Mouse (Mus musculus): ENCODE results near the gene Ckap5.
A peak's percentile ranks its signal among the peaks of the same experiment; 100 is the strongest.

Ckap5 gene

DNA sequence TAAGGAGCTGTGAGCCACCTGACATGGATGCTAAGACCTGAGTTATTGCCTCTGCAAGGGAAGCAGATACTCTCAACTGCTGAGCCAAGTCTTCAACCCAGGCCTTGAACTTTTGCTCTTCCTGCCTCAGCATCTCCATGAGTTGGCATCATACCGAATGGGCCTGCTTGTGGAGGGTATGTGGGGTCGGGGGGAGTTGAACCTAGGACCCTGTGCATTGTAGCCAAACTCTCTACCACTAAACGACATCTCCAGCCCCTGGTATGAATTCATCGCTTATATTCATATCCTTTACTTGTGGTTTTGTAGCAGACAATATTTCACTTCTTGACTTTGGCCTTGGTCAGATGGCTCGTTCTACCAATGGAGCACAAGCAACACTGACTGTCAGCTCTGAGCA is 105.3 kb downstream of the Ckap5 start:
- no peak overlapping the region for H3K4me3 ChIP-seq (replicated peaks; ENCODE audit: low read length)
- TF ChIP-seq NANOG (IDR thresholded peaks at IDR 0.05; ENCODE audit: borderline replicate concordance, low read length): no peak
- TF ChIP-seq POU5F1 (IDR thresholded peaks at IDR 0.05; ENCODE audit: borderline replicate concordance, low read length): no peak
- TF ChIP-seq CTCF (conservative IDR thresholded peaks at IDR 0.05; ENCODE audit: low read length): no peak
- peaks cover 69% of the 10 kb centered on the region for H3K4me1 ChIP-seq (replicated peaks; ENCODE audit: low read depth, low read length)
- H3K9me3 ChIP-seq (ENCODE audit: low read length): no peaks in the 10 kb centered on the region
- H3K27me3 ChIP-seq (ENCODE audit: insufficient read depth, low read length): peaks cover 6% of the 10 kb centered on the region
- H3K36me3 ChIP-seq (ENCODE audit: insufficient read depth, low read length): no peaks in the 10 kb centered on the region

DNA sequence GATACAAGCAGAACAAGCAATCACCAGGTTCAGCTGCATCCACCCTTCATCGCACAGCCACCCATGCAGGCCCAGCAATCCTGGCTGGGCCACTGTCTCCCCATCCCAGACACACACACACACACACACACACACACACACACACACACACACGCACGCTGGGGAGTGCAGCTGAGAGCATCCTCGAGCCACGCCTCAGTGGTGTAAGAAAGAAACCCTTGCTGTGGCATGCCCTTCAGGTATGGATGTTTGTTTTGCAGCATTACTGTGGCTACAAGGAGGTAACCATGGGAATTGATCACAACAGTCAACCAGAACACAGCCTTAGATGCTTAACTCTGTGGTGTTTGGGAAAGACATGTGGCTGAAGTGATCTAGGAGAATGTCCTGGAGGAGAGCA is 105.8 kb downstream of the Ckap5 start:
- H3K36me3 ChIP-seq (ENCODE audit: insufficient read depth, low read length): no peaks in the 10 kb centered on the region
- H3K27me3 ChIP-seq (ENCODE audit: insufficient read depth, low read length): peaks cover 6% of the 10 kb centered on the region
- no peak overlapping the region for H3K4me3 ChIP-seq (replicated peaks; ENCODE audit: low read length)
- H3K4me1 ChIP-seq (replicated peaks; ENCODE audit: low read depth, low read length): peaks cover 73% of the 10 kb centered on the region
- H3K9me3 ChIP-seq (ENCODE audit: low read length): no peaks in the 10 kb centered on the region
- no peak for TF ChIP-seq POU5F1 (IDR thresholded peaks at IDR 0.05; ENCODE audit: borderline replicate concordance, low read length)
- no peak for TF ChIP-seq NANOG (IDR thresholded peaks at IDR 0.05; ENCODE audit: borderline replicate concordance, low read length)
- TF ChIP-seq CTCF (conservative IDR thresholded peaks at IDR 0.05; ENCODE audit: low read length): no peak

DNA sequence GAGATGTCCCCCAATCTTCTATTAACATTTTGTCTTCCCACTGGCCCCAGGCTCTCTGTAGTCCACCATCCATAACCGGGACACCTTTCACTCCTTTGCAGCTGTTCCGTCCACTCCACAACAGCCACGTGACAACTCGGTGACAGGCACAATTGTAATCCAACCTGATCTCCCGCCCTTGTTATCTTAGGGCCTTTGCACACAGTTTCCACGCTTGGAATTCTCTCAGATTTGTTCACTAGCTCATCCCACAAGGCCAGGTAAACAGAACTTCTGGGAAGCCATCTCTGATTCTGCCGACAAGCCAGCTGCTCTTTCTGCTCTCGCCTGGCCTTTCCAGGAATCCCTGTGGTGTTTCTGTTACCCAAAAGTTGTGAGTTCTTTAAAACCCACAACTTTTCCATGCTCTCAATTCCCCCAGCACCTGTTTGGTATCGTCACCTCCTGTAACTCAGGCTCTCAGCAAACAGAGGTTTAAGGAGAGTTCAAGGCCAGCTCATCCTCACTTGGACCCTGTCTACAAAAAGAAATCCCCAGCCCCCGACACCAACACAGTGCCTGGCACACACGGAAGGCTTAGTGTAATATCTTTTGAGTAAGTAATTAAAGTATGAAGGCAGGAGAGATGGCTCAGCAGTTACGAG is 106.9 kb downstream of the Ckap5 start:
- Histone ChIP-seq H3K9me3 (ENCODE audit: low read length) (no peaks in the 10 kb centered on the region), H3K4me3 (replicated peaks; ENCODE audit: low read length) (no peak overlapping the region), H3K36me3 (ENCODE audit: insufficient read depth, low read length) (no peaks in the 10 kb centered on the region), H3K27me3 (ENCODE audit: insufficient read depth, low read length) (peaks cover 6% of the 10 kb centered on the region), H3K4me1 (replicated peaks; ENCODE audit: low read depth, low read length) (peaks cover 69% of the 10 kb centered on the region)
- TF ChIP-seq NANOG (IDR thresholded peaks at IDR 0.05; ENCODE audit: borderline replicate concordance, low read length) (no peak), POU5F1 (IDR thresholded peaks at IDR 0.05; ENCODE audit: borderline replicate concordance, low read length) (no peak), CTCF (conservative IDR thresholded peaks at IDR 0.05; ENCODE audit: low read length) (no peak)

DNA sequence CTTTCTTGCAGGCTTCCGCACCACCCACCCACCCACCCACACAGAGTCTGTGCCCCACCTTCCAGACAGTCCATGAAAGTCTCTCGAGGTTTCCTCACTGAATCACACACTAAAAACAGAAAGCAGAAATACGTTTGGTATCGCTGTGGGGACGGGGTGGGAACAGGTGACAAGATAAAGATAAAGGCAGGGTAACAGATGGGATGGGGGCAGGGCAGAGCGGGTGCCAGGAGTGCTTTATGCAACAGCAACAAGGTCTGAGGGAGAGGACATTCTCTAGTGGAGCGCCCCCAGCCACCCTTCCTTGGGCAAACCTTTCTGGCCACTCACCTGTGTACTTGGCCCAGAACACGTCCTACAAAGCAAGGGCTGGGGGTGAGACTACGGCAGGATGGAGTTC is 108.3 kb downstream of the Ckap5 start:
- Histone ChIP-seq H3K4me1 (replicated peaks; ENCODE audit: low read depth, low read length) (peaks cover 71% of the 10 kb centered on the region), H3K36me3 (ENCODE audit: insufficient read depth, low read length) (no peaks in the 10 kb centered on the region), H3K27me3 (ENCODE audit: insufficient read depth, low read length) (peaks cover 6% of the 10 kb centered on the region), H3K4me3 (replicated peaks; ENCODE audit: low read length) (peak overlapping the region; percentile 74), H3K9me3 (ENCODE audit: low read length) (no peaks in the 10 kb centered on the region)
- TF ChIP-seq NANOG (IDR thresholded peaks at IDR 0.05; ENCODE audit: borderline replicate concordance, low read length) (no peak), POU5F1 (IDR thresholded peaks at IDR 0.05; ENCODE audit: borderline replicate concordance, low read length) (no peak; the same call in 1 of the 2 replicates)

DNA sequence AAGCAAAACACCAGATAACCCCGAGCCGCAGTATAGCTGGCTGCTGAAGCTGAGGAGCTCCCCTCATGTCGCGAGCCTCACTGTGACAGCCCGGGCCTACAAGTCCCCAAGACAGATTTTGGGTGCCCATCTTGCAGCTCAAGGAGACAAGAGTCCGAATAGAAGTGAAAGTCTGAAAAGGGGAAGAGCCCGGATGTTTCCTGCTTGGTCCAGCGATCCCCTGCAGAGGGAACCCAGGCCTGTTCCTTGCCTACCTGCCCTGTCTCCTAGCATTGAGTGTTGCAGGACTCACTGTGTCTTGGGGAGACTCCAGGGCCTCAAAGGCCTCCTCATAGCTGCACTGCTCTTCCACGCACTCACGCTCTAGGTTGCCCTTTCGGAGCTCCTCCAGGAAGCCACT is 108.9 kb downstream of the Ckap5 start:
- Histone ChIP-seq H3K36me3 (ENCODE audit: insufficient read depth, low read length) (no peaks in the 10 kb centered on the region), H3K4me3 (replicated peaks; ENCODE audit: low read length) (peak overlapping the region; percentile 74), H3K9me3 (ENCODE audit: low read length) (no peaks in the 10 kb centered on the region), H3K4me1 (replicated peaks; ENCODE audit: low read depth, low read length) (peaks cover 65% of the 10 kb centered on the region), H3K27me3 (ENCODE audit: insufficient read depth, low read length) (peaks cover 3% of the 10 kb centered on the region)
- TF ChIP-seq POU5F1 (IDR thresholded peaks at IDR 0.05; ENCODE audit: borderline replicate concordance, low read length) (no peak), NANOG (IDR thresholded peaks at IDR 0.05; ENCODE audit: borderline replicate concordance, low read length) (no peak), CTCF (conservative IDR thresholded peaks at IDR 0.05; ENCODE audit: low read length) (no peak)

DNA sequence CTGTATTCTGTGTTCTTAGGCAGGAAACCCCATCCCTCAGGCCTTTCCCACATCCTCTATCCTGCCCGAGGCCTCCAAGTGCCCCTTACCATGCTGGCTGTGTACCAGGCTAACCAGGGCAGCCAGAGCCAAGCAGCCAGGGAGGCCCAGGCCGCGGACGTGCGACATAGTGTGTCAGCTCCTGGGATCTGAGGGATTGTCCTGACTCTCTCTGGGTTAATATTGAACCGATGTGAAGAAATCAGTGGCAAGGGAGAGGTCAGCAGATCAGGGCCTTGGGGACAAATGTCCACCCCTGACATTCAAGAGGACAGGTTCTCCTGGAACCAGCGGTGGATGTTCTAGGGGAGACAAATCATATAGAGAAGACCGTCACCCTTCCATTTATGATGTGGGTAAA is 109.7 kb downstream of the Ckap5 start, which contains the start of gene F2:
Gene F2 (minus strand): TSS at position 186 of the 400 bp plus-strand sequence.
- Histone ChIP-seq H3K4me1 (replicated peaks; ENCODE audit: low read depth, low read length) (peaks cover 59% of the 10 kb centered on the region), H3K4me3 (replicated peaks; ENCODE audit: low read length) (peak within 1 kb of the TSS; percentile 74), H3K9me3 (ENCODE audit: low read length) (no peaks in the 10 kb centered on the region), H3K36me3 (ENCODE audit: insufficient read depth, low read length) (no peaks in the 10 kb centered on the region), H3K27me3 (ENCODE audit: insufficient read depth, low read length) (no peaks in the 10 kb centered on the region)
- no peak for TF ChIP-seq POU5F1 (IDR thresholded peaks at IDR 0.05; ENCODE audit: borderline replicate concordance, low read length)
- TF ChIP-seq CTCF (conservative IDR thresholded peaks at IDR 0.05; ENCODE audit: low read length): no peak
- no peak for TF ChIP-seq NANOG (IDR thresholded peaks at IDR 0.05; ENCODE audit: borderline replicate concordance, low read length)

DNA sequence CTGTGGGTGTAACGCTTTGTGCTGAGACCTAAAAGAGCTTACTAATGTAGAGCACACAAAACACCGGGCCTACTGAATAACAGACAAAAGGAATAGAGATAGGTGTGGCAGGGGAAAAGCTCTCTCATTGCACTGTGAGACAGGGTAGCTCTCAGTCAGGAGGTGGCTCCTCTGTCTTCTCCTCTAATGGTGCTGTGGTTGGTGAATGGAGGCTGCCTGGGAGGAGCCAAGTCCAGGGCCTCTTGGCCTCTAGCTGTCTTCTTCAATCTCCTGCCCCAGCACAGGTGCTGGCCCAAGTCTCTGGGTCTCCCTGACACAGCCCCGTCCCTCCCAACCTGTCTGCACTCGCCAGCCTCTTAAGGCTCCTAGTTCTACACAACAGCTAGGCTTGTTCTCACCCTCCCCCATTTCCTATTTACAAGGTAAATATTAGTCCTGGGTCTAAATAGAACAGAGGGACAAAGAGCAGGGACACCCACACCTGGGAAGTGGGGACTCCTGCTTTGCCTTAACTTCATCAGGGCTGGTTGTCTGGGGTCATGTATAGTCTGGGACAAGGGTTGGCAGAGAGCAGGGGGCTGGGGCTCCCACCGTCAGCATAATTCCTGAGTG is 110.3 kb downstream of the Ckap5 start:
- Histone ChIP-seq H3K36me3 (ENCODE audit: insufficient read depth, low read length) (0 out of 2 replicates have a peak, but pooled peaks cover 3% of the 10 kb centered on the region), H3K9me3 (ENCODE audit: low read length) (no peaks in the 10 kb centered on the region), H3K4me3 (replicated peaks; ENCODE audit: low read length) (peak overlapping the region; percentile 74; the same call in 1 of the 2 replicates), H3K4me1 (replicated peaks; ENCODE audit: low read depth, low read length) (peaks cover 58% of the 10 kb centered on the region), H3K27me3 (ENCODE audit: insufficient read depth, low read length) (no peaks in the 10 kb centered on the region)
- TF ChIP-seq CTCF (conservative IDR thresholded peaks at IDR 0.05; ENCODE audit: low read length) (no peak), NANOG (IDR thresholded peaks at IDR 0.05; ENCODE audit: borderline replicate concordance, low read length) (no peak), POU5F1 (IDR thresholded peaks at IDR 0.05; ENCODE audit: borderline replicate concordance, low read length) (no peak)

DNA sequence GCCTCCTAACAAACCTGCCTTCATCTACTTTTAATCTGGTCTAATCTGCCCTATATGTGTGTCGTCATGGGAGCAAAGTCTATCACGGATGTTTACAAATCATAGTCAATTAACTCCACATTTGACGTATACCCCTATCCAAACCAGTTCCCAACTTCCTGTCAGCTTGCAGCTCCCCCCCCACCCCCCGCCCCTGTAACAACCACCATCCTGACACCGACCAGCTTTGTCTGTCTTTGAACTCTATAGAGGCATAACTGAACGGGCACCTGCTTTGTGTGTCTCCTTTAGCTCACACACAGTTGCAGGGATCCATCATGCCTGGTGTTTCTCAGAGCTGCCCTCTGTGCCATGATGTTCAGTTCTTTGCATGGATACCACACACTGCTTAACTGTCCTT is 112.4 kb downstream of the Ckap5 start:
- no peaks in the 10 kb centered on the region for H3K27me3 ChIP-seq (ENCODE audit: insufficient read depth, low read length)
- H3K9me3 ChIP-seq (ENCODE audit: low read length): no peaks in the 10 kb centered on the region
- H3K4me1 ChIP-seq (replicated peaks; ENCODE audit: low read depth, low read length): peaks cover 67% of the 10 kb centered on the region
- peaks cover 21% of the 10 kb centered on the region for H3K36me3 ChIP-seq (ENCODE audit: insufficient read depth, low read length)
- no peak overlapping the region for H3K4me3 ChIP-seq (replicated peaks; ENCODE audit: low read length)
- no peak for TF ChIP-seq NANOG (IDR thresholded peaks at IDR 0.05; ENCODE audit: borderline replicate concordance, low read length)
- TF ChIP-seq POU5F1 (IDR thresholded peaks at IDR 0.05; ENCODE audit: borderline replicate concordance, low read length): no peak
- no peak for TF ChIP-seq CTCF (conservative IDR thresholded peaks at IDR 0.05; ENCODE audit: low read length)

Measured in E14TG2a.4 (cell line).